Mouse (Mus musculus) lung, postnatal 0 days (tissue): ENCODE measurements around the gene Cdkal1. TPM values are rescaled to one million over a fixed set of nuclear protein-coding genes. Genes with fewer than 3 reads are reported as not detected.

Experiments
- ATAC-seq: fragments of 200-750 bp; cut with Nextera tagmentation; 2 replicates; pipeline ENCODE4 v1.8.0; 2017; ENCODE audit warnings: moderate library complexity
- DNase-seq: peaks from one replicate; pipeline ENCODE4 v3.0.0-alpha.2; 2016; ENCODE audit warnings: low spot score
- H3K27ac ChIP-seq: fragments of 300-500 bp; sonication (generic); 2 replicates; pipeline ENCODE4 v1.5.1; 2014; ENCODE audit warnings: antibody characterized with exemption, mild to moderate bottlenecking, low read length, mixed read lengths
- H3K27me3 ChIP-seq: fragments of 300-500 bp; sonication (generic); replicated peaks from 2 replicates; pipeline ENCODE4 v1.6.1; 2014; ENCODE audit warnings: low read length, mixed read lengths; ENCODE audit not compliant: insufficient read depth
- H3K36me3 ChIP-seq: fragments of 300-500 bp; sonication (generic); 2 replicates; pipeline ENCODE4 v1.6.1; 2014; ENCODE audit warnings: low read length, mixed read lengths; ENCODE audit not compliant: insufficient read depth
- H3K4me1 ChIP-seq: fragments of 300-500 bp; sonication (generic); 2 replicates; pipeline ENCODE4 v1.6.1; 2014; ENCODE audit warnings: antibody characterized with exemption, low read depth, low read length, mixed read lengths; ENCODE audit not compliant: insufficient read depth
- H3K4me2 ChIP-seq: fragments of 300-500 bp; sonication (generic); replicated peaks from 2 replicates; pipeline ENCODE4 v1.6.1; 2014; ENCODE audit warnings: low read depth, mild to moderate bottlenecking, low read length, moderate library complexity, mixed read lengths
- H3K4me3 ChIP-seq: fragments of 300-500 bp; sonication (generic); 2 replicates; pipeline ENCODE4 v1.5.1; 2014; ENCODE audit warnings: low read depth, low read length
- H3K9ac ChIP-seq: fragments of 300-500 bp; sonication (generic); replicated peaks from 2 replicates; pipeline ENCODE4 v1.6.1; 2014; ENCODE audit warnings: low read depth, mild to moderate bottlenecking
- H3K9me3 ChIP-seq: fragments of 300-500 bp; sonication (generic); 2 replicates; pipeline ENCODE4 v1.6.1; 2016; ENCODE audit warnings: low read length, mixed read lengths
- CTCF ChIP-seq: IDR thresholded peaks from 2 replicates; pipeline ENCODE4 v1.5.1; 2016; ENCODE audit warnings: antibody characterized with exemption, mild to moderate bottlenecking
- EP300 ChIP-seq: IDR thresholded peaks from 2 replicates; pipeline ENCODE4 v1.6.1; 2016; ENCODE audit warnings: antibody characterized with exemption, mild to moderate bottlenecking, control low read depth
- WGBS: fragments of 180-500 bp; shearing (Covaris S2); extraction: QIAGEN DNeasy Blood & Tissue Kit; methylation state at CpG from one replicate; pipeline ENCODE4 v1.1.7; 2014; 5-methylcytosine and 5-hydroxymethylcytosine counted together
- polyA plus RNA-seq: library from polyadenylated mRNA; unstranded; fragments of >200 nt; fragmentation: Nextera tagmentation; extraction: Ambion mirVana; gene quantifications from 2 replicates; pipeline ENCODE4 v1.2.1, GENCODE M21; 2015

The Cdkal1 gene
- polyA plus RNA-seq, 1 experiment from 2014 or later = 14.7 TPM

GRCm38 (mm10) chr13:29677559-29677958 is 177.9 kb downstream of the Cdkal1 start:
- WGBS = 88% methylated on average over 4 of the region's 4 CpGs
- TF ChIP-seq EP300 (no peak), CTCF (no peak)
- Histone ChIP-seq H3K27me3 (no peaks in the 10 kb centered on the region), H3K36me3 (no peaks in the 10 kb centered on the region), H3K4me1 (no peaks in the 10 kb centered on the region), H3K27ac (no peak overlapping the region), H3K4me3 (no peak overlapping the region), H3K4me2 (no peak overlapping the region), H3K9ac (no peak overlapping the region), H3K9me3 (no peaks in the 10 kb centered on the region)
- DNase-seq = no peak
- no peak for ATAC-seq

GRCm38 (mm10) chr13:29670626-29671025 is 184.8 kb downstream of the Cdkal1 start:
- Histone ChIP-seq H3K27me3 (no peaks in the 10 kb centered on the region), H3K9me3 (no peaks in the 10 kb centered on the region), H3K4me2 (no peak overlapping the region), H3K4me3 (no peak overlapping the region), H3K27ac (no peak overlapping the region), H3K9ac (no peak overlapping the region), H3K36me3 (no peaks in the 10 kb centered on the region), H3K4me1 (no peaks in the 10 kb centered on the region)
- no peak for TF ChIP-seq EP300
- no peak for TF ChIP-seq CTCF
- ATAC-seq (no peak), DNase-seq (no peak)
- WGBS = 71% methylated on average over 3 of the region's 3 CpGs

- Histone ChIP-seq H3K27ac (no peak overlapping the region), H3K27me3 (no peaks in the 10 kb centered on the region), H3K9me3 (no peaks in the 10 kb centered on the region), H3K9ac (no peak overlapping the region), H3K4me2 (no peak overlapping the region), H3K4me1 (no peaks in the 10 kb centered on the region), H3K4me3 (no peak overlapping the region), H3K36me3 (no peaks in the 10 kb centered on the region)
- ATAC-seq (no peak), DNase-seq (no peak)
- TF ChIP-seq CTCF = no peak
- TF ChIP-seq EP300 = no peak
- 75% methylated on average over 3 of the region's 3 CpGs for WGBS
Observed at GRCm38 (mm10) chr13:29663908-29664307, 191.6 kb downstream of the Cdkal1 start.

GRCm38 (mm10) chr13:29655841-29656365 is 199.6 kb downstream of the Cdkal1 start:
- Histone ChIP-seq H3K4me1 (no peaks in the 10 kb centered on the region), H3K27me3 (no peaks in the 10 kb centered on the region), H3K4me2 (no peak overlapping the region), H3K4me3 (no peak overlapping the region), H3K9me3 (no peaks in the 10 kb centered on the region), H3K27ac (no peak overlapping the region), H3K36me3 (no peaks in the 10 kb centered on the region), H3K9ac (no peak overlapping the region)
- TF ChIP-seq CTCF = no peak
- no peak for TF ChIP-seq EP300
- ATAC-seq (no peak), DNase-seq (no peak)
- 72% methylated on average over 11 of the region's 11 CpGs for WGBS

- H3K4me3 ChIP-seq = no peak overlapping the region
- H3K4me2 ChIP-seq = no peak overlapping the region
- TF ChIP-seq EP300 = no peak
- H3K9me3 ChIP-seq = no peaks in the 10 kb centered on the region
- H3K9ac ChIP-seq = no peak overlapping the region
- peak overlapping the region; percentile 60 for H3K27ac ChIP-seq
- DNase-seq (no peak), ATAC-seq (0 out of 2 replicates have a peak, but pooled peaks have one; percentile 25)
- H3K4me1 ChIP-seq = 0 out of 2 replicates have a peak, but pooled peaks cover 3% of the 10 kb centered on the region
- no peaks in the 10 kb centered on the region for H3K27me3 ChIP-seq
- no peaks in the 10 kb centered on the region for H3K36me3 ChIP-seq
- WGBS = 70% methylated on average over 4 of the region's 4 CpGs
Observed at GRCm38 (mm10) chr13:29653407-29653806, 202.1 kb downstream of the Cdkal1 start.

- DNase-seq = peak; percentile 86
- no peak for TF ChIP-seq CTCF
- TF ChIP-seq EP300 = peak; percentile 76
- H3K36me3 ChIP-seq = no peaks in the 10 kb centered on the region
- no peaks in the 10 kb centered on the region for H3K9me3 ChIP-seq
- peak overlapping the region; percentile 60 for H3K27ac ChIP-seq
- no peaks in the 10 kb centered on the region for H3K27me3 ChIP-seq
- no peak overlapping the region for H3K4me2 ChIP-seq
- H3K4me1 ChIP-seq = 0 out of 2 replicates have a peak, but pooled peaks cover 3% of the 10 kb centered on the region
- no peak overlapping the region for H3K4me3 ChIP-seq
- H3K9ac ChIP-seq = no peak overlapping the region
- ATAC-seq = peak; percentile 95
- 45% methylated on average over 6 of the region's 6 CpGs for WGBS
Observed at GRCm38 (mm10) chr13:29652791-29653190, 202.7 kb downstream of the Cdkal1 start.
